In genomic region chr2:153607870-153608515, GRCm38 (mm10) we compare ENCODE assay signal across 9 mouse cellular contexts. TPM values are rescaled to one million over a fixed set of nuclear protein-coding genes. Genes with fewer than 3 reads are reported as not detected.
A peak's percentile ranks its signal among the peaks of the same experiment; 100 is the strongest.
DNase-seq lines count a peak whose midpoint lies in the region; ATAC-seq and TF ChIP-seq lines count a peak whose summit lies in the region.
"Had no signal": no experiment of that assay in that cellular context is flagged by ENCODE, and none has a peak within 500 bp of the region (broad histone marks: within the 10 kb centered on the region; RNA-seq: fewer than 3 reads in every experiment).

No protein-coding gene starts in this region.

- TF ChIP-seq POLR2A in bone marrow, adult 2 months (IDR thresholded peaks at IDR 0.05; ENCODE audit: borderline replicate concordance, control insufficient read depth, low read depth, low read length), result peak; percentile 43; the same call in 1 of the 2 replicates

- 9% methylated on average over 13 of the region's 13 CpGs for whole genome bisulfite sequencing in bone marrow, adult 2 months

- intact Hi-C loops in gastrocnemius, adult 2 months (cut with DNase I), result no loop called here
- intact Hi-C loops in left cerebral cortex, postnatal 10 days (cut with DNase I), result no loop called here

- H3K4me1 ChIP-seq in bone marrow, adult 2 months (ENCODE audit: control insufficient read depth, insufficient read depth, low read length), result peaks cover 4% of the 10 kb centered on the region; the same call in 1 of the 2 replicates

- no peak for ATAC-seq in activated CD4-positive, CD25-positive, alpha-beta regulatory T cell, adult 4 months

- H3K27ac ChIP-seq in bone marrow, adult 2 months (ENCODE audit: control insufficient read depth, insufficient read depth, low read depth, low read length, poor library complexity), result peak overlapping the region; percentile 28
- peak overlapping the region; percentile 24 for H3K27ac ChIP-seq in gastrocnemius, adult 2 months
- H3K27ac ChIP-seq: limb, embryonic 13.5 days had no signal

- H3K4me3 ChIP-seq in bone marrow, adult 2 months (replicated peaks; ENCODE audit: control insufficient read depth, low read depth, low read length), result no peak overlapping the region
- H3K4me3 ChIP-seq in gastrocnemius, adult 2 months, result no peak overlapping the region
- H3K4me3 ChIP-seq: limb, embryonic 13.5 days had no signal

- peak; percentile 39 to 59 for DNase-seq in lung, adult 18-20 months
- DNase-seq in lung, postnatal 10 days, result no peak
- peak; percentile 91 for DNase-seq in gastrocnemius, adult 2 months
- peak; percentile 56 to 85 for DNase-seq in kidney, postnatal 25 days
- peak; percentile 35 to 49 for DNase-seq in spleen, postnatal 14 days (ENCODE audit: low spot score in 2 of 2)
- no peak for DNase-seq in left cerebral cortex, postnatal 10 days (ENCODE audit: extremely low spot score in 1 of 2, low spot score in 2 of 2)

- TF ChIP-seq CTCF in bone marrow, adult 2 months (IDR thresholded peaks at IDR 0.05; ENCODE audit: control insufficient read depth, insufficient read depth, low read length), result no peak
- no peak for TF ChIP-seq CTCF in gastrocnemius, adult 2 months (IDR thresholded peaks at IDR 0.05)

RNA-seq across cellular contexts. Expression of gene Commd7, which starts 24.6 kb away (rescaled TPM):
- polyA plus RNA-seq in bone marrow, adult 2 months (2011; ENCODE audit: insufficient read depth, insufficient read length, low replicate concordance, missing spikeins), result 16.0 and 22.0 TPM in 2 replicates
- total RNA-seq in gastrocnemius, adult 2 months (2021), result 10 to 100 TPM in 1 of 2 experiments, 1 to 10 TPM in 1; 8.1 to 11.9 TPM
- polyA plus RNA-seq in activated CD4-positive, CD25-positive, alpha-beta regulatory T cell, adult 4 months (2017; shearing (Covaris generic)), result 100 to 1,000 TPM; 109 to 128 TPM
- 10 to 100 TPM; 32.9 to 36.5 TPM for total RNA-seq in left cerebral cortex, postnatal 10 days (2021)

RNA-seq across cellular contexts. Expression of gene Dnmt3b, which starts 41.3 kb away (rescaled TPM):
- 2.3 and 4.5 TPM in 2 replicates for polyA plus RNA-seq in bone marrow, adult 2 months (2011; ENCODE audit: insufficient read depth, insufficient read length, low replicate concordance, missing spikeins)
- total RNA-seq in gastrocnemius, adult 2 months (2021), result under 1 TPM; 0.56 to 0.89 TPM
- polyA plus RNA-seq in activated CD4-positive, CD25-positive, alpha-beta regulatory T cell, adult 4 months (2017; shearing (Covaris generic)), result 1 to 10 TPM; 3.7 to 5.8 TPM
- total RNA-seq in left cerebral cortex, postnatal 10 days (2021), result 1 to 10 TPM; 1.5 to 1.7 TPM

Comparison
In these comparisons a context has a peak if more than half of its experiments do, and no peak if none do; other contexts are left out.
1. DNase-seq: peak in lung, adult 18-20 months (2 of 2), gastrocnemius, adult 2 months (single experiment), kidney, postnatal 25 days (2 of 2) and spleen, postnatal 14 days (2 of 2); none in lung, postnatal 10 days (single experiment) and left cerebral cortex, postnatal 10 days (0 of 2).